Mouse (Mus musculus) midbrain, embryonic 15.5 days (tissue): ENCODE results near the gene Lsm7. TPM values are rescaled to one million over a fixed set of nuclear protein-coding genes. Genes with fewer than 3 reads are reported as not detected.
A peak's percentile ranks its signal among the peaks of the same experiment; 100 is the strongest.

Experiments
- ATAC-seq: fragments of 200-750 bp; cut with Nextera tagmentation; replicated peaks from 2 replicates; pipeline ENCODE4 v1.8.0; 2017; ENCODE audit warnings: moderate TSS enrichment
- H3K27ac ChIP-seq: fragments of 300-500 bp; sonication (generic); 2 replicates; pipeline ENCODE4 v1.5.1; 2015; ENCODE audit warnings: mild to moderate bottlenecking, inconsistent platforms
- H3K27me3 ChIP-seq: fragments of 300-500 bp; sonication (generic); replicated peaks from 2 replicates; pipeline ENCODE4 v1.6.1; 2015; ENCODE audit warnings: inconsistent platforms
- H3K36me3 ChIP-seq: fragments of 300-500 bp; sonication (generic); replicated peaks from 2 replicates; pipeline ENCODE4 v1.6.1; 2015; ENCODE audit warnings: inconsistent platforms
- H3K4me1 ChIP-seq: fragments of 300-500 bp; sonication (generic); 2 replicates; pipeline ENCODE4 v1.6.1; 2015; ENCODE audit warnings: inconsistent platforms
- H3K4me2 ChIP-seq: fragments of 300-500 bp; sonication (generic); 2 replicates; pipeline ENCODE4 v1.6.1; 2015; ENCODE audit warnings: inconsistent platforms, mild to moderate bottlenecking, moderate library complexity
- H3K4me3 ChIP-seq: fragments of 300-500 bp; sonication (generic); 2 replicates; pipeline ENCODE4 v1.5.1; 2015; ENCODE audit warnings: mild to moderate bottlenecking, inconsistent platforms
- H3K9ac ChIP-seq: fragments of 300-500 bp; sonication (generic); 2 replicates; pipeline ENCODE4 v1.6.1; 2015; ENCODE audit warnings: mild to moderate bottlenecking, inconsistent platforms
- H3K9me3 ChIP-seq: fragments of 300-500 bp; sonication (generic); 2 replicates; pipeline ENCODE4 v1.6.1; 2016; ENCODE audit warnings: inconsistent platforms
- WGBS: fragments of 180-500 bp; shearing (Covaris S2); methylation state at CpG from one replicate; pipeline ENCODE4 v1.1.7; 2015; ENCODE audit warnings: mixed read lengths; 5-methylcytosine and 5-hydroxymethylcytosine counted together
- polyA plus RNA-seq: library from polyadenylated mRNA; unstranded; fragments of >200 nt; fragmentation: Nextera tagmentation; extraction: Ambion mirVana; gene quantifications from 2 replicates; pipeline ENCODE4 v1.2.1, GENCODE M21; 2015

Lsm7 gene
- polyA plus RNA-seq, 1 experiment from 2014 or later, result 214 TPM

GRCm38 (mm10) chr10:80896581-80897485 is 41.8 kb upstream of the Lsm7 start:
- H3K4me1 ChIP-seq, result peaks cover 19% of the 10 kb centered on the region

DNA sequence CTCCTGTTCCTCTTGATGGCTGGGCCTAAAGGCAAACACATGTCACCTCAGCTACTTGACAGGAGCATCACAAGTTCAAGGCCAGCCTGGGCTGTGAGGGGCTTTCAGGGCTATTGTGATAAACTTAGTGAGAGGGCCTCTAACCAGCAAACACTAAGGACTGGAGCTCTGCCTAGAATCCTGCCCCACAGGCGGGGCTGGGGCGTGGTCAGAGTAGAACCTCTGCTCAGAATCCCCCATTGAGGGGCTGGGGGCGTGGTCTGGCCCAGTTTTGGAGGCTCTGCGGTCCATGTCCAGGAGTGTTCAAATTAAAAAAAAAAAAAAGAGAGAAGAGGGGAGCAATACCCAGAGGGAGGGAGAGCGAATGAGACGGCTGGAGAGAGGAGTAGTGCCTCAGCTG is 40.7 kb upstream of the Lsm7 start:
- Histone ChIP-seq H3K4me3 (no peak overlapping the region), H3K4me1 (peaks cover 13% of the 10 kb centered on the region), H3K4me2 (no peak overlapping the region), H3K27ac (no peak overlapping the region), H3K27me3 (no peaks in the 10 kb centered on the region), H3K36me3 (no peaks in the 10 kb centered on the region), H3K9me3 (no peaks in the 10 kb centered on the region), H3K9ac (no peak overlapping the region)
- no peak for ATAC-seq
- WGBS, result 78% methylated on average over 6 of the region's 6 CpGs

More at GRCm38 (mm10) chr10:80896581-80897485, 41.8 kb upstream of the Lsm7 start:
- Histone ChIP-seq H3K4me3 (no peak overlapping the region), H3K36me3 (0 out of 2 replicates have a peak, but pooled peaks cover under 1% of the 10 kb centered on the region), H3K9me3 (no peaks in the 10 kb centered on the region), H3K27ac (no peak overlapping the region), H3K27me3 (no peaks in the 10 kb centered on the region), H3K9ac (no peak overlapping the region), H3K4me2 (no peak overlapping the region)
- ATAC-seq, result no peak
- 67% methylated on average over 24 of the region's 24 CpGs for WGBS

DNA sequence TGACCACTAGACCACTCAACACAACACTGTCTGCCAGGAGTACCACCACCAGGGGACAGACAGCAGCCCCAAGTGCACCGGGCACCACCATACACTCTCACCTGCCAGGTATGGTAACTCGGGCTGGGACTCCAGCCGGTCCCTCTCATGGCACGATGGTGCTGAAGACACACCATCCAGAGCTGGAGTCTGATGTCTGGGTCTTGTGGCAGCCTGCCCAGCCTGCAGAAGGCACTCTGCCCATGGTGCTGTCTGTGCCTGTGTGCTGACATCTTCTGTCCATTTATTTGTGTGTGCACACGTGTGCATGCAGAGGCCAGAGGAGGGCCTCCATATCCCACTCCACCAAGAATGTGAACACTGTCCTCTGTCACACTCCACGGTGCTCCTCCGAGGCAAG is 40.1 kb upstream of the Lsm7 start:
- Histone ChIP-seq H3K36me3 (no peaks in the 10 kb centered on the region), H3K9me3 (no peaks in the 10 kb centered on the region), H3K4me3 (no peak overlapping the region), H3K9ac (no peak overlapping the region), H3K27ac (no peak overlapping the region), H3K27me3 (no peaks in the 10 kb centered on the region; the same call in 1 of the 2 replicates), H3K4me2 (no peak overlapping the region), H3K4me1 (peaks cover 13% of the 10 kb centered on the region)
- no peak for ATAC-seq
- 92% methylated on average over 7 of the region's 7 CpGs for WGBS

- ATAC-seq, result no peak
- Histone ChIP-seq H3K4me1 (no peaks in the 10 kb centered on the region), H3K27me3 (no peaks in the 10 kb centered on the region; the same call in 1 of the 2 replicates), H3K4me2 (no peak overlapping the region), H3K27ac (no peak overlapping the region), H3K36me3 (no peaks in the 10 kb centered on the region), H3K9me3 (no peaks in the 10 kb centered on the region), H3K9ac (no peak overlapping the region), H3K4me3 (no peak overlapping the region)
- WGBS, result 74% methylated on average over 11 of the region's 11 CpGs
Measured at GRCm38 (mm10) chr10:80887181-80887580, 32.2 kb upstream of the Lsm7 start.

GRCm38 (mm10) chr10:80881301-80881700 is 26.3 kb upstream of the Lsm7 start:
- H3K4me1 ChIP-seq, result no peaks in the 10 kb centered on the region
- no peaks in the 10 kb centered on the region for H3K36me3 ChIP-seq
- H3K4me3 ChIP-seq, result no peak overlapping the region
- H3K9me3 ChIP-seq, result no peaks in the 10 kb centered on the region
- WGBS, result 30% methylated on average over 10 of the region's 10 CpGs
- H3K27ac ChIP-seq, result no peak overlapping the region
- no peak for ATAC-seq
- no peak overlapping the region for H3K9ac ChIP-seq
- H3K27me3 ChIP-seq, result no peaks in the 10 kb centered on the region; the same call in 1 of the 2 replicates
- H3K4me2 ChIP-seq, result no peak overlapping the region

DNA sequence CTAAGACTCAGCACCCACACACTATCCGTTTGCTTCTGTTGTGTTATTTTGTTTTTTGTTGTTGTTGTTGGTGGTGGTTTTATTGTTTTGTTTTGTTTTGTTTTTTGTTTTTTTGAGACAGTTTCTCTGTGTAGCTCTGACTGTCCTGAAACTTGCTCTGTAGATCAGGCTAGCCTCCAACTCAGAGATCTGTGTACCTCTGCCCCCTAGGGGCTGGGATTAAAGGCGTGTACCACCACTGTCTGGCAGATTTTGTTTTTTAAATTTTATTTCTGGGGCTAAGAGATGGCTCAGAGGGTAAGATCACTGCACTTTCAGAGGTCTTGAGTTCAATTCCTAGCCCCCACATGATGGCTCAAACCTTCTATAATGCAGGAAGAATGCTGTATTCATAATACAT is 25.9 kb upstream of the Lsm7 start:
- Histone ChIP-seq H3K4me1 (no peaks in the 10 kb centered on the region), H3K27me3 (no peaks in the 10 kb centered on the region; the same call in 1 of the 2 replicates), H3K4me3 (no peak overlapping the region), H3K9ac (no peak overlapping the region), H3K9me3 (no peaks in the 10 kb centered on the region), H3K27ac (no peak overlapping the region), H3K4me2 (no peak overlapping the region), H3K36me3 (no peaks in the 10 kb centered on the region)
- no peak for ATAC-seq
- 70% methylated on average over 2 of the region's 2 CpGs for WGBS

DNA sequence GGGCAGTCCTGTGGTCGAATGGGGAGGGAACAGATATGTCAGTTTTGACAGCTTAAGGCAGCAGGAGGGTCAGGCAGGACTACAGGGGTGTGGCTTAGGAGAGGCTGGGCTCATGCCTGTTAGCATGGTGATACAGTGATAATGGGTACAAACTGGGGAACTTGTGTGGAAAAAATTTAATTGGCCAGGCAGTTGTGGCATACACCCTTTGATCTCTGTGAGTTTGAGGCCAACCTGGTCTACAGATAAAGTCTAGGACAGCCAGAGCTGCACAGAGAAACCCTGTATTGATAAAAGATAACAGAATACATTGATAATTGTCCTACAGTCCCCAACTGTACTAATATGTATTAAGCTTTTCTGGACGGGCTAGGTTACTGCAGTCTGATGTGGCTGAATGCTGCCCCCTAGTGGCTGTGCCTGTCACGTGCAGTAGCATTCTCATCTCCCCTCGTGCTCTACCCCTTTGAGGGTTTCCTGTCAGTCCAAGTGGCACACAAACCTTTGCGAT is 25.2 kb upstream of the Lsm7 start:
- no peak overlapping the region for H3K4me2 ChIP-seq
- H3K27ac ChIP-seq, result no peak overlapping the region
- no peaks in the 10 kb centered on the region for H3K9me3 ChIP-seq
- H3K4me3 ChIP-seq, result no peak overlapping the region
- ATAC-seq, result 0 out of 2 replicates have a peak, but pooled peaks have one; percentile 37
- 20% methylated on average over 5 of the region's 5 CpGs for WGBS
- no peaks in the 10 kb centered on the region for H3K36me3 ChIP-seq
- no peaks in the 10 kb centered on the region; the same call in 1 of the 2 replicates for H3K27me3 ChIP-seq
- no peak overlapping the region for H3K9ac ChIP-seq
- H3K4me1 ChIP-seq, result no peaks in the 10 kb centered on the region

- no peak overlapping the region for H3K4me3 ChIP-seq
- H3K36me3 ChIP-seq, result no peaks in the 10 kb centered on the region
- no peak overlapping the region for H3K27ac ChIP-seq
- ATAC-seq, result no peak
- no peak overlapping the region for H3K9ac ChIP-seq
- no peaks in the 10 kb centered on the region for H3K9me3 ChIP-seq
- H3K4me2 ChIP-seq, result no peak overlapping the region
- H3K27me3 ChIP-seq, result no peaks in the 10 kb centered on the region; the same call in 1 of the 2 replicates
- WGBS, result 17% methylated on average over 3 of the region's 3 CpGs
- no peaks in the 10 kb centered on the region for H3K4me1 ChIP-seq
Measured at GRCm38 (mm10) chr10:80876594-80876993, 21.6 kb upstream of the Lsm7 start.

GRCm38 (mm10) chr10:80876028-80876427 is 21.0 kb upstream of the Lsm7 start:
- Histone ChIP-seq H3K9ac (no peak overlapping the region), H3K4me1 (no peaks in the 10 kb centered on the region), H3K4me2 (no peak overlapping the region), H3K36me3 (no peaks in the 10 kb centered on the region), H3K27ac (no peak overlapping the region), H3K4me3 (no peak overlapping the region), H3K9me3 (no peaks in the 10 kb centered on the region), H3K27me3 (no peaks in the 10 kb centered on the region; the same call in 1 of the 2 replicates)
- ATAC-seq, result no peak
- 28% methylated on average over 5 of the region's 5 CpGs for WGBS

DNA sequence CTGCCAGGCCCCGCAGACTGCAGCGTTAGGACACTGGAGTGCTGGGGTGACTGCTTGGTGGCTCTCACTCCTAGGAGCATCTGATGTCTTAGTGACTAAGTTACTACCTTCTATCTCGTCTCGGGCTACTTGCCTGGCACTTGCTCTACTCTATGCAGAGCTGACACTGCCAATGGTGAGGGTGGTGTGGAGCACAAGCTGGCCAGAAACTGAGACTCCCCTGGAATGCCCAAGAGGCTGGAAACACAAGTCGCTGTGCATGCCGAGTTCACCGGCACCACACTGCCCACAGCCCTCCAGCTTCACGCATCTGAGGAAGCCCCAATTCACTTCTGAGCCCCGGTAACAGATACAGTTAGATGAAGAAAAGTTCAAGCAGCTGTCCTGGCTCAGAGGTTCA is 19.0 kb upstream of the Lsm7 start:
- Histone ChIP-seq H3K9me3 (no peaks in the 10 kb centered on the region), H3K27me3 (no peaks in the 10 kb centered on the region; the same call in 1 of the 2 replicates), H3K27ac (no peak overlapping the region), H3K4me2 (no peak overlapping the region), H3K4me1 (no peaks in the 10 kb centered on the region), H3K9ac (no peak overlapping the region), H3K36me3 (no peaks in the 10 kb centered on the region), H3K4me3 (no peak overlapping the region)
- no peak for ATAC-seq
- WGBS, result 79% methylated on average over 9 of the region's 9 CpGs

DNA sequence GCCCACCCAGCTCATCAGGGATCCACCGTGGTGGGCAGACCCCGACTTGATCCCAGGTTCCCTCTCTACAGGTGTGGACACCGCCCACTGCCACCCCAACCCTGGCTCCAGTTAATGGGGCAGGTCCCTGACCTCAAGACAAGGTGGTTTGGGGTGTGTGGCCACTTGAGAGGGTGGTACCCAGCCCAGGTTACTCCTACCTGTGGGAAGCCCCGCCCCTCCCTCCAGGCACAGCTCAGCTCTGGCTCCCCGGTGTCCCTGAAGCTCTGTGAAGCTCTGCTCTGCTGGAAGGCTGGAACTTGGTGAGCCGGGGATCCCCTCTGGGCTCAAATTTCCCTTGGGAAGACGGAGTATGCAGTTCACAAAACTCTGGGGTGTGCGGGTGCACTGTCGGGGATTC is 16.6 kb upstream of the Lsm7 start, which contains the start of gene Tmprss9:
Tmprss9 (plus strand) TSS at position 268 of the 400 bp plus-strand sequence.
- no peak within 1 kb of the TSS for H3K9ac ChIP-seq
- H3K4me2 ChIP-seq, result no peak within 1 kb of the TSS
- 30% methylated on average over 9 of the region's 9 CpGs for whole genome bisulfite sequencing
- no peaks in the 10 kb centered on the region for H3K27me3 ChIP-seq
- H3K36me3 ChIP-seq, result peaks cover 4% of the 10 kb centered on the region; the same call in 1 of the 2 replicates
- no peak within 1 kb of the TSS for H3K4me3 ChIP-seq
- no peak for ATAC-seq
- no peaks in the 10 kb centered on the region for H3K4me1 ChIP-seq
- no peaks in the 10 kb centered on the region for H3K9me3 ChIP-seq
- H3K27ac ChIP-seq, result no peak within 1 kb of the TSS

DNA sequence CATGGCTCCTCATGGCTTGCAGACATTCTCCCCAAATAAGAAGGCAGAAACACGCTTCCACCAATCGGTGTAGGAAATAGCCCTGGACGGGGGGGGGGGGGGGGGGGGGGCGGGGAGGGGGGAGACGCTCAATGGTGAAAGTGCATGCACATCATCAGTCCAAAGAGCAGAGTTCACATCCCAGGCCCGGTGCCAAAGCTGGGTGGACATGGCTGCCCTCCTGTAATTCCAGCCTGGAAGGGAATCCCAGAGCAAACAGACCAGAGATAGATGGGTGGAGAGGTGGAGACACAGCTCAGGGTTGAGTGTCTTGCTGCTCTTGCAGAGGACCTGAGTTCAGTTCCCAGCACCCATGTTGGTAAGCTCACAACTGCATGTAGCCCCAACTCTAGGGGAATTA is 16.0 kb upstream of the Lsm7 start:
- Histone ChIP-seq H3K4me3 (no peak overlapping the region), H3K27me3 (no peaks in the 10 kb centered on the region), H3K4me1 (no peaks in the 10 kb centered on the region), H3K36me3 (peaks cover 4% of the 10 kb centered on the region; the same call in 1 of the 2 replicates), H3K27ac (no peak overlapping the region), H3K9me3 (no peaks in the 10 kb centered on the region), H3K4me2 (no peak overlapping the region), H3K9ac (no peak overlapping the region)
- WGBS, result 79% methylated on average over 3 of the region's 6 CpGs
- no peak for ATAC-seq
